Mouse (Mus musculus): ENCODE data around the gene Prkcd.

GRCm38 (mm10) chr14:30573235-30573634, 52.8 kb downstream of the Prkcd start:
- TF ChIP-seq CTCF (IDR thresholded peaks at IDR 0.05; ENCODE audit: borderline replicate concordance, insufficient read depth, low read depth, low read length) (no peak), POLR2A (IDR thresholded peaks at IDR 0.05; ENCODE audit: borderline replicate concordance, insufficient read depth, low read length) (no peak)
